Mouse (Mus musculus): ENCODE results near the gene Armcx1. TPM values are rescaled to one million over a fixed set of nuclear protein-coding genes. Genes with fewer than 3 reads are reported as not detected.
"Not testable (repeated sequence)": the region's sequence is repeated elsewhere in the genome, so short reads cannot be mapped to it uniquely, and the experiment has no call there.

Armcx1 gene
- polyA plus RNA-seq, 1 experiment from 2014 or later, result 64.1 TPM

- H3K27me3 ChIP-seq, result 0 out of 2 replicates have a peak, but pooled peaks cover 3% of the 10 kb centered on the region
- peak; percentile 60 for ATAC-seq (ENCODE audit: insufficient number of reproducible peaks, low FRiP score, low TSS enrichment, low read depth)
- H3K9ac ChIP-seq, result peak overlapping the region; percentile 42
- no peaks in the 10 kb centered on the region for H3K36me3 ChIP-seq
- 21% methylated on average over 13 of the region's 13 CpGs for WGBS
- peak overlapping the region; percentile 62 for H3K4me3 ChIP-seq (replicated peaks)
- H3K4me1 ChIP-seq, result no peaks in the 10 kb centered on the region
- 0 out of 2 replicates have a peak overlapping the region, but pooled peaks have one; percentile 72 for H3K27ac ChIP-seq (replicated peaks)
- H3K4me2 ChIP-seq (replicated peaks), result peak overlapping the region; percentile 44
- no peaks in the 10 kb centered on the region for H3K9me3 ChIP-seq (replicated peaks)
Measured at GRCm38 (mm10) chrX:134757293-134757995, 39.7 kb downstream of the Armcx1 start.

DNA sequence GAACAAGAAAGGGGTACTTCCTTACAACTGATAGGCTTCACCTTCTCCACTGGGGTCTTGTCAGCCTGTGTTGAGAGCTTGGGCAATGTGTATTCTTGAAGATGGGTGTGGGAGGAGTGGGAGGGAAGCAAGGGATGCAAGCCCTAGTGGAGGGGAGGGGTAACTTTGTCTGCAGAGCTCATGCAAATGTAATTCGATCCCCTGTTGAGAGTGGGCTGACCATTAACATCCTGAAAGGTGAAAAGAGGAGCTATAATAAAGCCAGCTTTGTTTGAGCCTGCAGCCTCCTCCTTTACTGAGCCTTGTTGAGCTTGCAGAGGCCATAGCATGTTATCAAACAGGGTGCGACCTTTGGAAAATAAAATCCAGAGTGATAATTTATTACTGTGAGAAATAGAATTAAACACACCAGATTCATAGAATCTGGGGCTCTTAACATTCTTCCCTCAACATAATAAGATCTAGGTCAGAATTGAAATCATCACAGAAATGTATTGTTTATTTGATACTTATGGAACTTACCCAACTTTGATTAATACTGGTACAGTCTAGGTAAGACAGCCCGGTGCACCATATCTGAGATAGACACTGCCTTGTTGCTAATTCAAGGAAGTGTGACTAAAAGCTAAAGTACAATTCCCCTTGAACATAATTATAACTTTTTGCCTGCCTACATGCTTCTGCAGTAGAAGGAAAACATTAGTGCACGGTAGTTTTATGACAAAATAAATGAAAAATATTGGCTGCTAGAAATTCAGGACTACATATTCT lies 45.9 kb downstream of the Armcx1 start:
- not testable (repeated sequence) for ATAC-seq (ENCODE audit: insufficient number of reproducible peaks, low FRiP score, low TSS enrichment, low read depth); H3K27me3 ChIP-seq; H3K4me2 ChIP-seq (replicated peaks); H3K4me3 ChIP-seq (replicated peaks); H3K9me3 ChIP-seq (replicated peaks); H3K4me1 ChIP-seq; H3K36me3 ChIP-seq; H3K9ac ChIP-seq; H3K27ac ChIP-seq (replicated peaks)
- 50% methylated on average over 4 of the region's 4 CpGs for WGBS

Small RNA genes within 50 kb of the gene (microRNA-seq; reads per million reads assigned to microRNA genes)
- gene Mir7093 (ENCODE audit: borderline number of aligned reads), result not detected

Other genes with a start within 250 kb of the Armcx1 start
- gene Taf7l, start 241.5 kb upstream of the Armcx1 start, polyA plus RNA-seq (2015; fragmentation: Nextera tagmentation; extraction: Ambion mirVana), result 0.08 and 0.33 TPM in 2 replicates
- 60.5 and 64.9 TPM in 2 replicates for gene Timm8a1, start 176.1 kb upstream of the Armcx1 start, polyA plus RNA-seq (2015; fragmentation: Nextera tagmentation; extraction: Ambion mirVana)
- 2.2 and 2.5 TPM in 2 replicates for gene Btk, start 134.4 kb upstream of the Armcx1 start, polyA plus RNA-seq (2015; fragmentation: Nextera tagmentation; extraction: Ambion mirVana)
- gene Rpl36a, start 132.3 kb upstream of the Armcx1 start, polyA plus RNA-seq (2015; fragmentation: Nextera tagmentation; extraction: Ambion mirVana), result 400 and 403 TPM in 2 replicates
- 4.3 and 5.6 TPM in 2 replicates for gene Gla, start 116.8 kb upstream of the Armcx1 start, polyA plus RNA-seq (2015; fragmentation: Nextera tagmentation; extraction: Ambion mirVana)
- gene Hnrnph2, start 116.8 kb upstream of the Armcx1 start, polyA plus RNA-seq (2015; fragmentation: Nextera tagmentation; extraction: Ambion mirVana), result 138 and 141 TPM in 2 replicates
- 4.5 and 5.1 TPM in 2 replicates for gene Armcx4, start 31.4 kb upstream of the Armcx1 start, polyA plus RNA-seq (2015; fragmentation: Nextera tagmentation; extraction: Ambion mirVana)
- gene Armcx6, start 33.5 kb downstream of the Armcx1 start, polyA plus RNA-seq (2015; fragmentation: Nextera tagmentation; extraction: Ambion mirVana), result 26.9 and 27.2 TPM in 2 replicates
- gene Armcx3, start 38.6 kb downstream of the Armcx1 start, polyA plus RNA-seq (2015; fragmentation: Nextera tagmentation; extraction: Ambion mirVana), result 86.9 and 96.8 TPM in 2 replicates
- 73.4 and 75.7 TPM in 2 replicates for gene Armcx2, start 91.3 kb downstream of the Armcx1 start, polyA plus RNA-seq (2015; fragmentation: Nextera tagmentation; extraction: Ambion mirVana)
- 0.62 and 0.84 TPM in 2 replicates for gene Nxf2, start 246.8 kb downstream of the Armcx1 start, polyA plus RNA-seq (2015; fragmentation: Nextera tagmentation; extraction: Ambion mirVana)

All from embryonic facial prominence, embryonic 15.5 days (tissue).